Mouse (Mus musculus) adrenal gland, adult (tissue): ENCODE results near the gene Kcnd1.
"Not testable (repeated sequence)": the region's sequence is repeated elsewhere in the genome, so short reads cannot be mapped to it uniquely, and the experiment has no call there.

Source experiments
- DNase-seq, 2 experiments: peaks; one replicate each; pipeline ENCODE4 v3.0.0; 2022 to 2023; ENCODE audit warnings: low spot score in 1 of 2; ENCODE audit not compliant: inconsistent age in 2 of 2

Gene Kcnd1

GRCm38 (mm10) chrX:7821865-7822779 is at the start of gene Kcnd1:
TSS of gene Kcnd1 (plus strand) at chrX:7822289.
- DNase-seq = peak; percentile 9 to 43

- DNase-seq = peak in 1 of 2 experiments; percentile 36
Measured at GRCm38 (mm10) chrX:7772766-7773165, 49.3 kb upstream of the Kcnd1 start.

- no peak for DNase-seq
Measured at GRCm38 (mm10) chrX:7775501-7776205, 46.4 kb upstream of the Kcnd1 start.

DNA sequence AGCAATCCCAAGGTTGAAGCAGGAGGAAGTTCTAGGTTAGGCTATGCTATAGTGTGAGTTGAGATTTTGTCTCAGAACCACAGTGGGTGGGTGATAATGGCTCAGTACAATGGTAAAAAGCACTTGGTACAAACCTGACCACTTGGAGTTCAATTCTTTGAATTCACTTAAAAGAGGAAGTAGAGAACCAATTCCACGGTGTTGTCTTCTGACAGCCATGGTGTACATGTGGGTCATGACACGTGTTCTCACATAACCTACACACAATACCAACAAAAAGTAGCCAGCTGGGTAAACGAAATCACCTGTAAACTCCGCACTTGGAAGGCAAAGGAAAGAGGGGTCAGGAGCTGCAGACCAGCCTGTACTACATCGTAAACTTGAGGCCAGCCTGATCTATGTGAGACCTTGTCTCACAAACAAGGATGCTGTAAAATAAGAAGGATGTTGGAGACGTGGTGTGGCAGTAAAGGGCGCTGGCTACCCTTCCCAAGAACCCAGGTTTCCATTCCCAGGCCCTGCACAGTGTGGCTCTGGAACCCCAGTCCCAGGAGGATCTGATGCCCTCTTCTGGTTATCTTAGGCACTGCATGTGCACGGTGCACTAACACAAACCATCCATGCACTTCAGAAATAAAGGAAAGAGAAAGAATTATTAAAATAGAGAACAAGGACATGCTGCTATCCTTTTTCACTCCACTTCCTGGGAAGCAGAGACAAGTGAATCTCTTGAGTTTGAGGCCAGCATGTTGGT is 45.6 kb upstream of the Kcnd1 start:
- peak; percentile 44 to 80 for DNase-seq

DNA sequence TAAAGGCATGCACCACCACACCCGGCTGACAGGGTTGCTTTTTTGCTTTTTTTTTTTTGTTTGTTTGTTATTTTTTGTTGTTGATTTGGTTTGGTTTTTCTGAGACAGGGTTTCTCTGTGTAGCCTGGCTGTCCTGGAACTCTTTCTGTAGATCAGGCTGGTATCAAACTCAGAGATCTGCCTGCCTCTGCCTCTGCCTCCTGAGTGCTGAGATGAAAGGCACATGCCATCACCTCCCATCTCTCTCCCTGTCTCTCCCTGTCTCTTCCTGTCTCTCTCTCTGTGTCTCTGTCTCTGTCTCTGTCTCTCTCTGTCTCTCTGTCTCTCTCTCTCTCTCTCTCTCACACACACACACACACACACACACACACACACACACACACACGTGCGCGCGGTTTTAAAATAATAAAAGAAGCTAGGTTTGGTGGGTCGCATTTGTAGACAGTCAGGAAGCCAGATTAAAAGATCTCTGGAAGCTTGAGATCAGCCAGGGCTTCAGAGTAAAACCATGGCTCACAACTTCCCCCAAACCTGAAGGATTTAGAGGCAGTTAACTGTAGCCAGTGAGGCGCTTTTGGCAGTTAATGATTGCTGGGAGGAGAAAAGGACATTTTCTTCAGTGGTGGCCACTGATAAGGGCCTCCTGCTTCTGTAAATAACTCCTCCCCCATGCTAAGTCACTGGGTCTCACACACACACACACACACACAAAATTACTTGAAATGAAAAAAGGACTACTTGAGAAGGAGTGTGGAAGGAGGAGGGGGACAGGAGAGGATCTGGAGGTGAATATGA is 43.4 kb upstream of the Kcnd1 start:
- DNase-seq = no peak

- DNase-seq = no peak
Measured at GRCm38 (mm10) chrX:7779294-7779693, 42.8 kb upstream of the Kcnd1 start.

DNA sequence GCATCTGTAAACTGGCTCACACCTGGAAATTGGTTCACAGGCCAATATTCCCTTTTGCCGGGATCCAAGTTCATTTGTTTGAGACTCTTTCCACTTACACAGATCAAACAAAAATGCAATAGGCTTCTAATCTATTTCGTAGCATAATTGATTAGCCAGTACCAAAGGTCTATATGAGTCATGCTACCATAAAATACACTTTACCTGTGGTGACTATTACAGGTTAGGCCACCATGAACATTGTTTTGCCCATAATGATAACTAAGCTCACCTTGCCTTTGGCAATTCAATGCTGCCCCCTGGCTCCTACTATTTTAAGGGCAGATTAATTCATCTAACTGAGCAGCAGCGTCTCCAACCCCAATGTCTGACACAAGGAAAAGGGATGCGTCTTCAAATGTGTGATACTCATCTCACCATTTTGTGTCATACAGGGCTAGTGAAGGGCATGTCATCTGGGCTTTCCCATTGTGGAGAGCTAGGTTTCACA is 39.4 kb upstream of the Kcnd1 start:
- DNase-seq = no peak

DNA sequence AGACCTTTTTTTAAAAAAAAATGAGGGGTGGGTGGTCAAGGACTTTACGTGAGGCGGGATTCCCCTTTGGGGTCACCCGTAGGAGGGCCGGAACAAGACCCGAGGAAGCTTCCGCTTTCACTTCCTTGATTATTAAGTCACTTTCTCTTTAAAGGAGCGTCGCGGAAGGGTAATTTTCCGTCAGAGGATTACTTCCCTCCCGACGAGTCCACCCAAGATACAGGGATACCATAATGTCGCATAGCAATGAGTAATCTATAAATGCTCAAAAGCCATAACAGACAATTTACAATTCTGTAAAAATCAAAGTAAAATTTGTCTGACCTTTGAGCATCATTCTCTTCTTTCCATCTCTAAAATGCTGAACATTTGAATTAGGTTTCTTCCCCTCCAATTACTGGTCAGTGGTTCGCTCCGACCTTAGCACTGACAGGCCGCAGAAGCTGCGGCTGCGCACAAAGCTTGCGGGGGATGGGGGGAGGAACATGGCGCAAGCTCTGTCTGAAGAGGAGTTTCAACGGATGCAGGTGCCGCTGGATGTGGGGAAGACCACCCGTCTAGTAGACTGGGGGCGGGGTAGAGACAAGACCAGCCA is 32.5 kb upstream of the Kcnd1 start, which contains the start of gene Gripap1:
TSS of gene Gripap1 (plus strand) at position 224 of the 595 bp plus-strand sequence.
- DNase-seq = peak; percentile 76 to 92

DNA sequence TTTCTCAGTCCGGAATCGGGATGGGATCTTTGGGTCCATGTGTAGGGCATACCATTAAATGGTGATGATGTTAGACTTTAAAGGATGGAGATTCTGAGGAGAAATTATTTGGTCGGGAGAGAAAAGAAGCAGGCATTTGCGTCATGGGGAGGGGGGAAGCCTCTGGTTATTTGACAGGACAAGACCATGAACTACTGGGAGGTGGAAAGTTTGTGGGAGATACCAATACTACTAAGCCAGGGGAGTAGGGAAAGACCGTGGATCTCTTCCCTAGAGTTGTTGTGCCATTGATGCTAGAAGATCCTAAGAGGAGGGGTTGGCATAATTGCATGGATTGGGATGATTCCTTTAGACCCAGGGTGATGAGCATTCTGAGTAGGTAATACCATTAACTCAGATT is 31.8 kb upstream of the Kcnd1 start:
- no peak for DNase-seq

- peak in 1 of 2 experiments; percentile 29 for DNase-seq
Measured at GRCm38 (mm10) chrX:7793361-7793760, 28.7 kb upstream of the Kcnd1 start.

- peak in 1 of 2 experiments; percentile 59 for DNase-seq
Measured at GRCm38 (mm10) chrX:7795016-7795415, 27.1 kb upstream of the Kcnd1 start.

DNA sequence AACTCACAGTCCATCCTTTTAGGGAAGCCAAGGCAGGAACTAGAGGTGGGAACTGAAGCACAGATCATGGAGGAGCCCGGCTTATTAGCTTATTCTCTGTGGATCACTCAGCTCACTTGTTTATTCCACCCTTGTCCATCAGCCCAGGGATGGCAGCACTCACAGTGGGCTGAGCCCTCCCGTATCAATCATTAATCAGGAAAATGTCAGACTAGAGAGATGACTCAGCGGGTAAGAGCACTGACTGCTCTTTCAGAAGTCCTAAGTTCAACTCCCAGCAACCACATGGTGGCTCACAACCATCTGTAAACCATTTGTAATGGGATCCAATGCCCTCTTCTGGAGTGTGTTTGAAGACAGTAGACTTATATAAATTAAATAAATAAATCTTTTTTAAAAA is 24.8 kb upstream of the Kcnd1 start:
- peak in 1 of 2 experiments; percentile 28 for DNase-seq

GRCm38 (mm10) chrX:7802157-7802556 is 19.9 kb upstream of the Kcnd1 start:
- DNase-seq = not testable (repeated sequence)

GRCm38 (mm10) chrX:7815016-7815415 is 7.1 kb upstream of the Kcnd1 start:
- peak in 1 of 2 experiments; percentile 52 for DNase-seq

GRCm38 (mm10) chrX:7837146-7837545 is 15.1 kb downstream of the Kcnd1 start:
- DNase-seq = no peak

DNA sequence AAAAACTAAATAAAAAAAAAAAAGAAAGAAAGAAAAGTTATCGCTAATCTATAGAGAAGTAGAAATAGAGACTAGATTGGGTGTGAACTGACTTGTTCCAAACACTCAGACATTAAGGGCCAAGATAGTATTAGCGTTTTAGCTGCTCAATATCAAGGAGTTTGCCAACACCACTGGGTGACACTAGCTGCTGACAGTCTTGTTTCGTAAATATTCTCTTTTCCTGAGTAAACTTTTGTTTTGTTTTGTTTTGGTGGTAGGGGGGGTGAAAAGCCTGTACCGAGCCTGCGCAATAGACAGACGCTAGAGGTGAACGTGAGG is 18.7 kb downstream of the Kcnd1 start:
- DNase-seq = no peak

DNA sequence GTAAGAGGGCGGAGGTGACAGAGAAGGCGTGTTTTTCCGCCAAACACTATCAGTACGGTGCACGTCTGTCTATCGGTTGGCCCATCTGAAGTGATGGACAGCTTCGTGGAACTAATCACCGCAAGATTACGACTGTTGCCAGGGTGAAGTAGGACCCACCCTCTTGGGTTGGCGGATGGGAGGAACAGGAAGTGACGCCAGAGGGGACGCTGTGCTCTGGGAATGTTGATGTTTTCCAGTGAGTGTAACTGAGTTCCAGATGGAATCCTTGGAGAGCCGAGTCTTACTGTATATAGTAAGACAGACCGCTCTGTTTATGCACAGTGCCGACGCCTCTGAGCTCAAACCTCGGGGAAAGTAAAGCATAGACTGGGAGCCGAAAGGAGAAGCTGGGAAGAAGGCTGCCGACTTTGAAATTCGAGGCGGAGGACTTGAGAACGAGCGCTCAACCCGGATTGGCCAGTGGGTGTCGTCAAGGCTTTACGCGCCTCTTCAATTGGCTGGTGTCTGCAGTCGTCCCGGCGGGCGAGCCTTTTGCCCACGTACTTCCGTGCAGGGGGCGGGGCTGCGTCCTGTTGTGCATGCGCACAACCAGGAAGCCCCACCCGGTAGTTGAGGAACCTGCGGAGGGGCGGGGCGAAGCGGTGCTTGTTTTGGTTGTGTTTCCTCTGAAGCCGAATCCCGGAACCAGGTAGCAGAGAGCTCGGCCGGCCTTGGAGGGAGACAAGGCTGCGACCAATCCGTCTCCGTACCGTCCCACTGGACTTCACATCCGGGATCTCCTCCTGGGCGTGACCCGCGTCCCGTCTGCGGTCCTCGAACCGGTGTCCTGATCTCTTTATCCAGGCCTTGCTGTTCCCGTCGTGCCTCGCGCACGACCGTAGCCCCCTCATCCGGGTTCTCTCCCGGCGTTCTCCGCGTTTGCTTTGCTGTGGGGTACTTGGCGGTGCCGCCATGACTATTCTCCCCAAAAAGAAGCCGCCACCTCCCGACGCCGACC is 19.4 kb downstream of the Kcnd1 start, which contains the start of gene Otud5:
TSS of gene Otud5 (plus strand) at position 202 of the 1,000 bp plus-strand sequence.
- peak; percentile 96 to 97 for DNase-seq

DNA sequence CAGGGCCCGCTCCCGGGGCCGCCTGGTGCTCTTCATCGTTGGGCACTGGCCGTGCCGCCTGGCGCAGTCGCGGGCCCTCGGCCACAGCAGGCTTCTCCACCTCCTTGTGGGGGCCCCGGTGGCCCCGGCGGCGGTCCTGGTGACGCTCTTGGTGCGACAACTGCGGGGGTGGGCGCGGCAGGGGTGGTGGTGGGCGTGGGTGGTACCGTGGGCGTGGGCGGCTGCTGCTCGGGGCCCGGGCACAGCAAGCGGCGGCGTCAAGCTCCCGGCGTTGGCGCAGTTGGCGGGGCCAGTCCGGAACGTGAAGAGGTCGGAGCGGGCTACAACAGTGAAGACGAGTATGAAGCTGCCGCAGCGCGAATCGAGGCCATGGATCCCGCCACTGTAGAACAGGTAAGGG is 20.2 kb downstream of the Kcnd1 start:
- peak in 1 of 2 experiments; percentile 63 for DNase-seq

- DNase-seq = no peak
Measured at GRCm38 (mm10) chrX:7847845-7848244, 25.8 kb downstream of the Kcnd1 start.
